Comparison of ENCODE assay signal across 8 mouse cellular contexts in genomic region chr6:5410697-5411391, GRCm38 (mm10). TPM values are rescaled to one million over a fixed set of nuclear protein-coding genes. Genes with fewer than 3 reads are reported as not detected.
DNase-seq lines count a peak whose midpoint lies in the region; ATAC-seq lines count a peak whose summit lies in the region.

No protein-coding gene starts in this region.

- no peak overlapping the region for H3K27ac ChIP-seq in midbrain, embryonic 16.5 days (ENCODE audit: low read length)

- no peak overlapping the region for H3K4me3 ChIP-seq in midbrain, embryonic 16.5 days (ENCODE audit: low read depth, low read length)

- DNase-seq in CD4-positive, CD25-positive, alpha-beta regulatory T cell, adult 2 months (ENCODE audit: low read depth, low spot score): peak; percentile 56
- DNase-seq in cerebellum, adult 9-11 months: peak; percentile 5
- peak; percentile 85 for DNase-seq in gastrocnemius, adult 18-20 months (ENCODE audit: low spot score)
- peak; percentile 52 for DNase-seq in induced T-regulatory cell, adult 2 months (ENCODE audit: low read depth)
- DNase-seq in left cerebral cortex, postnatal 4 days: peak; percentile 73
- DNase-seq in spleen, postnatal 14 days (ENCODE audit: low spot score in 2 of 2): peak; percentile 15 to 51

- H3K9ac ChIP-seq in midbrain, embryonic 16.5 days (ENCODE audit: low read depth, low read length): no peak overlapping the region

- no peak for ATAC-seq in CD4-positive, CD25-positive, alpha-beta regulatory T cell, adult 4 months
- ATAC-seq in midbrain, embryonic 16.5 days: 0 out of 2 replicates have a peak, but pooled peaks have one; percentile 27

- intact Hi-C loops in left cerebral cortex, postnatal 4 days (cut with DNase I): loop anchor here (2.0 kb wide), 1 partner anchor 178 kb away; no protein-coding TSS in a partner anchor

- no peaks in the 10 kb centered on the region for H3K36me3 ChIP-seq in midbrain, embryonic 16.5 days (ENCODE audit: control insufficient read depth, insufficient read depth, low read length)

- no peaks in the 10 kb centered on the region for H3K9me3 ChIP-seq in midbrain, embryonic 16.5 days (replicated peaks; ENCODE audit: control insufficient read depth, low read length, poor library complexity, severe bottlenecking)

- no peaks in the 10 kb centered on the region for H3K27me3 ChIP-seq in midbrain, embryonic 16.5 days (ENCODE audit: control insufficient read depth, insufficient read depth, low read depth, low read length)

- H3K4me1 ChIP-seq in midbrain, embryonic 16.5 days (ENCODE audit: control insufficient read depth, insufficient read depth, low read length): peaks cover 23% of the 10 kb centered on the region

- H3K4me2 ChIP-seq in midbrain, embryonic 16.5 days (ENCODE audit: low read length): no peak overlapping the region

- 52% methylated on average over 6 of the region's 6 CpGs for WGBS in midbrain, embryonic 16.5 days

RNA-seq across cellular contexts. Expression of gene Asb4, which starts 27.7 kb away (rescaled TPM):
- under 1 TPM in 1 of 2 experiments, not detected in 1; 0.40 TPM for polyA plus RNA-seq in CD4-positive, CD25-positive, alpha-beta regulatory T cell, adult 4 months (2017; shearing (Covaris generic))
- 10 to 100 TPM; 13.7 to 15.2 TPM for total RNA-seq in gastrocnemius, adult 18-20 months (2021)
- total RNA-seq in left cerebral cortex, postnatal 4 days (2021): 1 to 10 TPM; 1.9 to 2.6 TPM
- 17.9 and 20.6 TPM in 2 replicates for polyA plus RNA-seq in midbrain, embryonic 16.5 days (2015; fragmentation: Nextera tagmentation; extraction: Ambion mirVana)

Comparison
In these comparisons a context has a peak if more than half of its experiments do, and no peak if none do; other contexts are left out.
1. DNase-seq: peak in every context shown above with its lines; median percentile 85 in gastrocnemius, adult 18-20 months; 73 in left cerebral cortex, postnatal 4 days; 56 in CD4-positive, CD25-positive, alpha-beta regulatory T cell, adult 2 months; 52 in induced T-regulatory cell, adult 2 months; 33 in spleen, postnatal 14 days; 5 in cerebellum, adult 9-11 months.
2. RNA of gene Asb4, which starts 27.7 kb away (total RNA-seq): 13.7 to 15.2 TPM in gastrocnemius, adult 18-20 months; 1.9 to 2.6 TPM in left cerebral cortex, postnatal 4 days; every median in the first group is over 4 times any median in the second.